Mouse (Mus musculus) ES-CJ7 (cell line): ENCODE results near the gene Plekhh1.

ENCODE experiments used
- DNase-seq: peaks from one replicate; pipeline ENCODE4 v3.0.0; 2011; ENCODE audit warnings: low read depth, low spot score

Plekhh1 gene

GRCm38 (mm10) chr12:79070736-79071333, 41.9 kb downstream of the Plekhh1 start:
- no peak for DNase-seq

GRCm38 (mm10) chr12:79072576-79072975, 43.6 kb downstream of the Plekhh1 start:
- no peak for DNase-seq

GRCm38 (mm10) chr12:79073362-79073761, 44.4 kb downstream of the Plekhh1 start:
- no peak for DNase-seq

GRCm38 (mm10) chr12:79089182-79089812, 60.3 kb downstream of the Plekhh1 start, which contains the start of gene Pigh:
Gene Pigh (minus strand): TSS chr12:79089651.
- DNase-seq: peak; percentile 93

- DNase-seq: peak; percentile 77
These were observed 63.6 kb downstream of the Plekhh1 start for GRCm38 (mm10) chr12:79092569-79092968.

- peak; percentile 48 for DNase-seq
These were observed 68.3 kb downstream of the Plekhh1 start for GRCm38 (mm10) chr12:79097106-79097752.

- no peak for DNase-seq
These were observed 74.8 kb downstream of the Plekhh1 start for GRCm38 (mm10) chr12:79103773-79104172.

- peak; percentile 71 for DNase-seq
These were observed 75.6 kb downstream of the Plekhh1 start for GRCm38 (mm10) chr12:79104544-79104943.

GRCm38 (mm10) chr12:79105312-79105711, 76.3 kb downstream of the Plekhh1 start:
- DNase-seq: no peak

GRCm38 (mm10) chr12:79118991-79119390, 90.0 kb downstream of the Plekhh1 start:
- DNase-seq: no peak

- DNase-seq: peak; percentile 39
These were observed 93.9 kb downstream of the Plekhh1 start for GRCm38 (mm10) chr12:79122820-79123219.

- DNase-seq: peak; percentile 85
These were observed 101.6 kb downstream of the Plekhh1 start, which contains the start of gene Arg2 for GRCm38 (mm10) chr12:79130299-79131177. Gene Arg2 (plus strand): TSS chr12:79130777.
